8 mouse cellular contexts compared by ENCODE assay signal in the genomic region with DNA sequence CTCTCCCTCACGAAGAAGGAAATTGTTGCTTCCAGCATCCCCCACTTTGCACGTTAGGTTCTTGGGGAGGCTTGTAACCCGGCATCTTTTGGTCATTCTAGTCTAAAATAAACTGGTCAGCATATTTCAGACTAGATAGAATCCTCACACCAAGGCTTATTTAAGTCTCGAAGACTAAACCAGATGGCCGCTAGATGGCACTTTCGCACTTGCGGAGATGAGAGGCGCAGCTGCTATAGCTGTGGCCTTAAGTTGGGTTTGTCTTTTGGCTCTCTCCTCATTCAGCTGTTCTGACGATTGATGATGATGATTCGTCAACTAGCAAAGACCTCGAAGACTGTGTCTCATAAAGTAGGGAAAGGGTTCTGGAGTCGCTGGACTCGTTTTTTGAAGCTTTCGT. TPM values are rescaled to one million over a fixed set of nuclear protein-coding genes. Genes with fewer than 3 reads are reported as not detected.
DNase-seq lines count a peak whose midpoint lies in the region; ATAC-seq lines count a peak whose summit lies in the region.

No protein-coding gene starts in this region.

- H3K4me1 ChIP-seq in hindbrain, embryonic 11.5 days (replicated peaks; ENCODE audit: control insufficient read depth, insufficient read depth, low read length): no peaks in the 10 kb centered on the region
- H3K4me1 ChIP-seq in hindbrain, embryonic 13.5 days (replicated peaks): peaks cover 14% of the 10 kb centered on the region
- H3K4me1 ChIP-seq in embryonic facial prominence, embryonic 10.5 days: peaks cover 17% of the 10 kb centered on the region

- H3K4me3 ChIP-seq in hindbrain, embryonic 11.5 days (ENCODE audit: low read depth, low read length): no peak overlapping the region
- no peak overlapping the region for H3K4me3 ChIP-seq in hindbrain, embryonic 13.5 days
- no peak overlapping the region for H3K4me3 ChIP-seq in embryonic facial prominence, embryonic 10.5 days

- intact Hi-C loops in heart, postnatal 14 days (cut with DNase I): loop anchor here (1.0 to 10.0 kb wide), 4 partner anchors 70 to 1128 kb away; partner anchors contain the start of gene Abcc12

- H3K9ac ChIP-seq in hindbrain, embryonic 11.5 days (ENCODE audit: low read depth, low read length): no peak overlapping the region
- H3K9ac ChIP-seq in hindbrain, embryonic 13.5 days: no peak overlapping the region

- DNase-seq in hindbrain, embryonic 11.5 days (ENCODE audit: low spot score): peak; percentile 90
- DNase-seq in adrenal gland, adult 2 months: peak; percentile 68
- DNase-seq in embryonic facial prominence, embryonic 10.5 days (ENCODE audit: low spot score): peak; percentile 76
- peak; percentile 61 to 75 for DNase-seq in heart, postnatal 14 days
- DNase-seq in layer of hippocampus, postnatal 10 days (ENCODE audit: low spot score in 2 of 2): peak; percentile 70 to 76
- peak; percentile 86 for DNase-seq in mesoderm, embryonic 11.5 days (ENCODE audit: low read depth, low spot score)
- DNase-seq in spleen, postnatal 10 days (ENCODE audit: low spot score in 2 of 2): peak; percentile 14 to 75

- H3K36me3 ChIP-seq in hindbrain, embryonic 11.5 days (ENCODE audit: control insufficient read depth, insufficient read depth, low read length): no peaks in the 10 kb centered on the region
- no peaks in the 10 kb centered on the region for H3K36me3 ChIP-seq in hindbrain, embryonic 13.5 days
- no peaks in the 10 kb centered on the region for H3K36me3 ChIP-seq in embryonic facial prominence, embryonic 10.5 days (replicated peaks)

- no peak overlapping the region for H3K27ac ChIP-seq in hindbrain, embryonic 11.5 days (ENCODE audit: low read depth, low read length)
- H3K27ac ChIP-seq in hindbrain, embryonic 13.5 days: no peak overlapping the region
- H3K27ac ChIP-seq in embryonic facial prominence, embryonic 10.5 days (replicated peaks): no peak overlapping the region

- WGBS in hindbrain, embryonic 11.5 days: 10% methylated on average over 14 of the region's 14 CpGs
- WGBS in hindbrain, embryonic 13.5 days: 11% methylated on average over 14 of the region's 14 CpGs
- 11% methylated on average over 14 of the region's 14 CpGs for WGBS in embryonic facial prominence, embryonic 10.5 days

- H3K27me3 ChIP-seq in hindbrain, embryonic 11.5 days (ENCODE audit: control insufficient read depth, insufficient read depth, low read length): no peaks in the 10 kb centered on the region
- no peaks in the 10 kb centered on the region for H3K27me3 ChIP-seq in hindbrain, embryonic 13.5 days
- no peaks in the 10 kb centered on the region for H3K27me3 ChIP-seq in embryonic facial prominence, embryonic 10.5 days (replicated peaks; ENCODE audit: low read depth, poor library complexity, severe bottlenecking)

- H3K9me3 ChIP-seq in hindbrain, embryonic 11.5 days (ENCODE audit: control insufficient read depth, low read length): no peaks in the 10 kb centered on the region
- no peaks in the 10 kb centered on the region for H3K9me3 ChIP-seq in hindbrain, embryonic 13.5 days
- no peaks in the 10 kb centered on the region for H3K9me3 ChIP-seq in embryonic facial prominence, embryonic 10.5 days

- no peak for ATAC-seq in hindbrain, embryonic 11.5 days (ENCODE audit: low FRiP score)
- no peak for ATAC-seq in hindbrain, embryonic 13.5 days (ENCODE audit: low FRiP score)

- H3K4me2 ChIP-seq in hindbrain, embryonic 11.5 days (replicated peaks; ENCODE audit: low read depth, low read length): no peak overlapping the region
- H3K4me2 ChIP-seq in hindbrain, embryonic 13.5 days: no peak overlapping the region

RNA-seq across cellular contexts. Expression of gene 4921524J17Rik, which starts 23.9 kb away (rescaled TPM):
- polyA plus RNA-seq in hindbrain, embryonic 11.5 days (2014; fragmentation: Nextera tagmentation; extraction: Ambion mirVana): 48.3 and 50.2 TPM in 2 replicates
- 42.5 and 46.7 TPM in 2 replicates for polyA plus RNA-seq in hindbrain, embryonic 13.5 days (2015; fragmentation: Nextera tagmentation; extraction: Ambion mirVana)
- 10 to 100 TPM; 20.4 to 46.6 TPM for total RNA-seq in adrenal gland, adult 2 months (2021)
- polyA plus RNA-seq in adrenal gland, adult 2 months (2012; rRNA removed): 1.8 and 3.2 TPM in 2 replicates
- 43.3 and 44.4 TPM in 2 replicates for polyA plus RNA-seq in embryonic facial prominence, embryonic 10.5 days (2016; fragmentation: Nextera tagmentation; extraction: Ambion mirVana)
- total RNA-seq in heart, postnatal 14 days (2021): 10 to 100 TPM; 20.7 to 23.2 TPM
- total RNA-seq in layer of hippocampus, postnatal 10 days (2021): 10 to 100 TPM; 26.2 to 29.3 TPM

RNA-seq across cellular contexts. Expression of gene Gpt2, which starts 35.8 kb away (rescaled TPM):
- polyA plus RNA-seq in hindbrain, embryonic 11.5 days (2014; fragmentation: Nextera tagmentation; extraction: Ambion mirVana): 35.4 and 37.1 TPM in 2 replicates
- polyA plus RNA-seq in hindbrain, embryonic 13.5 days (2015; fragmentation: Nextera tagmentation; extraction: Ambion mirVana): 39.9 and 47.7 TPM in 2 replicates
- 100 to 1,000 TPM in 1 of 2 experiments, 10 to 100 TPM in 1; 68.8 to 379 TPM for total RNA-seq in adrenal gland, adult 2 months (2021)
- polyA plus RNA-seq in adrenal gland, adult 2 months (2012; rRNA removed): 214 and 283 TPM in 2 replicates
- polyA plus RNA-seq in embryonic facial prominence, embryonic 10.5 days (2016; fragmentation: Nextera tagmentation; extraction: Ambion mirVana): 47.8 and 48.7 TPM in 2 replicates
- 10 to 100 TPM; 37.6 to 45.2 TPM for total RNA-seq in heart, postnatal 14 days (2021)
- 10 to 100 TPM; 51.9 to 58.7 TPM for total RNA-seq in layer of hippocampus, postnatal 10 days (2021)

Comparison
In these comparisons a context has a peak if more than half of its experiments do, and no peak if none do; other contexts are left out.
1. RNA of gene 4921524J17Rik, which starts 23.9 kb away (polyA plus RNA-seq): 48.3 to 50.2 TPM in hindbrain, embryonic 11.5 days, 42.5 to 46.7 TPM in hindbrain, embryonic 13.5 days and 43.3 to 44.4 TPM in embryonic facial prominence, embryonic 10.5 days; 1.8 to 3.2 TPM in adrenal gland, adult 2 months; every median in the first group is over 10 times any median in the second.
2. Peak in every context shown above with its lines, with median percentiles within 50 percentile points of each other: DNase-seq.